Mouse (Mus musculus): ENCODE results near the gene Plxna2. TPM values are rescaled to one million over a fixed set of nuclear protein-coding genes. Genes with fewer than 3 reads are reported as not detected.

Gene Plxna2
- polyA plus RNA-seq, 1 experiment: 30.7 TPM

GRCm38 (mm10) chr1:194808261-194808660, 190.2 kb downstream of the Plxna2 start:
- DNase-seq (ENCODE audit: extremely low spot score in 1 of 2, low spot score in 1 of 2): no peak

- no peak for DNase-seq (ENCODE audit: extremely low spot score in 1 of 2, low spot score in 1 of 2)
Measured at GRCm38 (mm10) chr1:194808681-194809080, 190.7 kb downstream of the Plxna2 start.

- no peak for DNase-seq (ENCODE audit: extremely low spot score in 1 of 2, low spot score in 1 of 2)
Measured at GRCm38 (mm10) chr1:194809600-194809999, 191.6 kb downstream of the Plxna2 start.

GRCm38 (mm10) chr1:194814187-194814586, 196.2 kb downstream of the Plxna2 start:
- no peak for DNase-seq (ENCODE audit: extremely low spot score in 1 of 2, low spot score in 1 of 2)

GRCm38 (mm10) chr1:194815547-194815946, 197.5 kb downstream of the Plxna2 start:
- no peak for DNase-seq (ENCODE audit: extremely low spot score in 1 of 2, low spot score in 1 of 2)

- peak; percentile 64 to 89 for DNase-seq (ENCODE audit: extremely low spot score in 1 of 2, low spot score in 1 of 2)
Measured at GRCm38 (mm10) chr1:194816913-194817312, 198.9 kb downstream of the Plxna2 start.

GRCm38 (mm10) chr1:194820953-194821352, 202.9 kb downstream of the Plxna2 start:
- DNase-seq (ENCODE audit: extremely low spot score in 1 of 2, low spot score in 1 of 2): no peak

- DNase-seq (ENCODE audit: extremely low spot score in 1 of 2, low spot score in 1 of 2): no peak
Measured at GRCm38 (mm10) chr1:194821721-194822120, 203.7 kb downstream of the Plxna2 start.

GRCm38 (mm10) chr1:194828316-194828715, 210.3 kb downstream of the Plxna2 start:
- DNase-seq (ENCODE audit: extremely low spot score in 1 of 2, low spot score in 1 of 2): no peak

- no peak for DNase-seq (ENCODE audit: extremely low spot score in 1 of 2, low spot score in 1 of 2)
Measured at GRCm38 (mm10) chr1:194835238-194835637, 217.2 kb downstream of the Plxna2 start.

- no peak for DNase-seq (ENCODE audit: extremely low spot score in 1 of 2, low spot score in 1 of 2)
Measured at GRCm38 (mm10) chr1:194836182-194836581, 218.2 kb downstream of the Plxna2 start.

- no peak for DNase-seq (ENCODE audit: extremely low spot score in 1 of 2, low spot score in 1 of 2)
Measured at GRCm38 (mm10) chr1:194836671-194837070, 218.7 kb downstream of the Plxna2 start.

- DNase-seq (ENCODE audit: extremely low spot score in 1 of 2, low spot score in 1 of 2): peak in 1 of 2 experiments; percentile 87
Measured at GRCm38 (mm10) chr1:194839230-194839910, 221.4 kb downstream of the Plxna2 start.

- no peak for DNase-seq (ENCODE audit: extremely low spot score in 1 of 2, low spot score in 1 of 2)
Measured at GRCm38 (mm10) chr1:194843020-194843419, 225.0 kb downstream of the Plxna2 start.

GRCm38 (mm10) chr1:194847014-194847413, 229.0 kb downstream of the Plxna2 start:
- no peak for DNase-seq (ENCODE audit: extremely low spot score in 1 of 2, low spot score in 1 of 2)

- peak in 1 of 2 experiments; percentile 7 for DNase-seq (ENCODE audit: extremely low spot score in 1 of 2, low spot score in 1 of 2)
Measured at GRCm38 (mm10) chr1:194851242-194852064, 233.4 kb downstream of the Plxna2 start.

- no peak for DNase-seq (ENCODE audit: extremely low spot score in 1 of 2, low spot score in 1 of 2)
Measured at GRCm38 (mm10) chr1:194852065-194852358, 234.0 kb downstream of the Plxna2 start.
